Mouse (Mus musculus) heart, embryonic 13.5 days (tissue): ENCODE data around the gene Syndig1. TPM values are rescaled to one million over a fixed set of nuclear protein-coding genes. Genes with fewer than 3 reads are reported as not detected.

Experiments used
- ATAC-seq: fragments of 200-750 bp; cut with Nextera tagmentation; 2 replicates; pipeline ENCODE4 v1.8.0; 2017; ENCODE audit warnings: moderate TSS enrichment; ENCODE audit not compliant: insufficient number of reproducible peaks, low FRiP score, low TSS enrichment; ENCODE audit errors: extremely low read depth
- H3K27ac ChIP-seq: fragments of 300-500 bp; sonication (generic); replicated peaks from 2 replicates; pipeline ENCODE4 v1.5.1; 2015; ENCODE audit warnings: moderate library complexity, mild to moderate bottlenecking, inconsistent platforms
- H3K27me3 ChIP-seq: fragments of 300-500 bp; sonication (generic); replicated peaks from 2 replicates; pipeline ENCODE4 v1.6.1; 2015; ENCODE audit warnings: mild to moderate bottlenecking, inconsistent platforms
- H3K36me3 ChIP-seq: fragments of 300-500 bp; sonication (generic); 2 replicates; pipeline ENCODE4 v1.6.1; 2015; ENCODE audit warnings: mild to moderate bottlenecking, inconsistent platforms
- H3K4me1 ChIP-seq: fragments of 300-500 bp; sonication (generic); 2 replicates; pipeline ENCODE4 v1.6.1; 2015; ENCODE audit warnings: inconsistent platforms
- H3K4me2 ChIP-seq: fragments of 300-500 bp; sonication (generic); 2 replicates; pipeline ENCODE4 v1.6.1; 2015; ENCODE audit warnings: inconsistent platforms, mild to moderate bottlenecking, moderate library complexity
- H3K4me3 ChIP-seq: fragments of 300-500 bp; sonication (generic); 2 replicates; pipeline ENCODE4 v1.5.1; 2015; ENCODE audit warnings: moderate library complexity, mild to moderate bottlenecking, inconsistent platforms
- H3K9ac ChIP-seq: fragments of 300-500 bp; sonication (generic); 2 replicates; pipeline ENCODE4 v1.6.1; 2015; ENCODE audit warnings: inconsistent platforms, mild to moderate bottlenecking, moderate library complexity
- H3K9me3 ChIP-seq: fragments of 300-500 bp; sonication (generic); 2 replicates; pipeline ENCODE4 v1.6.1; 2016; ENCODE audit warnings: inconsistent platforms
- WGBS: fragments of 180-500 bp; shearing (Covaris S2); methylation state at CpG from one replicate; pipeline ENCODE4 v1.1.7; 2015; ENCODE audit warnings: mixed read lengths; 5-methylcytosine and 5-hydroxymethylcytosine counted together
- polyA plus RNA-seq: library from polyadenylated mRNA; unstranded; fragments of >200 nt; fragmentation: Nextera tagmentation; extraction: Ambion mirVana; gene quantifications from 2 replicates; pipeline ENCODE4 v1.2.1, GENCODE M21; 2015

Syndig1 gene
- polyA plus RNA-seq, 1 experiment from 2014 or later = 4.0 TPM

DNA sequence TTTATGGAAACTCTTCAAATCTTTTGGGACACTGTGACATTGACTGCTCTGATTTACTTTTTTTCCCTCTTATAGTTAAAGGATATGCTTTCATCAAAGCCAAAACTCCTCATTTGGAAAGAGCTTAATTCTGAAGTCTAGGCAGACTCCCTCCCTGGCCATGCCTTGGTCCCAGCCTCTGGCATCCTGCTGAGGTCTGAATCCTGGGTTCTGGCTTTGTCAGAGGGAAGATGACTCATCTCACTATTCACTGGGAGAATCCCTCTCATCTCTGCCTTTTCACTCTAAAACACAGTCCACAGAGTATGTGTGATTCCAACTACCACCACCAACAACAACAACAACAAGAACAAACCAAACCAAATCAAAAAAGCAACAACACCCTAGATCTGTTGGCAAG is 58.6 kb downstream of the Syndig1 start:
- H3K36me3 ChIP-seq = no peaks in the 10 kb centered on the region
- no peak overlapping the region for H3K4me2 ChIP-seq
- no peak for ATAC-seq
- H3K27ac ChIP-seq = no peak overlapping the region
- no peaks in the 10 kb centered on the region for H3K27me3 ChIP-seq
- H3K9ac ChIP-seq = no peak overlapping the region
- H3K4me1 ChIP-seq = no peaks in the 10 kb centered on the region
- H3K4me3 ChIP-seq = no peak overlapping the region
- H3K9me3 ChIP-seq = 0 out of 2 replicates have a peak, but pooled peaks cover 3% of the 10 kb centered on the region

DNA sequence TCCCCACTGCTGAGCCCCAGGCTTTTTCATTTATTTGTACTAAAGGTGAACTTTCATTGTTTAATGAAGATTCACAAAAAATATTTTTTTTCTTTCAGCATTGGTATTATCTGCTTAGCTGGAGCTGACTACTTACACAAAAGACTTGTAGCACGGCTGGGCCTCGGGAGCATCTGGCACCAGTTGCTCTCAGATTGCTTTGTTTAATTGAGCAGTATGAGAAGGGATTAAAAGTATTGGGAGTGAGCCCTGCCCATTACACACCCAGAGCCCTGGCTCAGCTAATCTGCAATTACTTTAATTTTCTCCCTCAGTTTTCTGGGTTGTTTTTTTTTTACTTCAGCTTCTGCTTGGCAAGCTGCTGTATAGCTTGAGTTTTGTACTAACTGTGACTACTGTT is 62.6 kb downstream of the Syndig1 start:
- Histone ChIP-seq H3K4me1 (no peaks in the 10 kb centered on the region), H3K27ac (no peak overlapping the region), H3K36me3 (no peaks in the 10 kb centered on the region), H3K4me3 (no peak overlapping the region), H3K27me3 (no peaks in the 10 kb centered on the region), H3K9me3 (no peaks in the 10 kb centered on the region), H3K9ac (no peak overlapping the region), H3K4me2 (no peak overlapping the region)
- no peak for ATAC-seq
- 68% methylated on average over 2 of the region's 2 CpGs for WGBS

DNA sequence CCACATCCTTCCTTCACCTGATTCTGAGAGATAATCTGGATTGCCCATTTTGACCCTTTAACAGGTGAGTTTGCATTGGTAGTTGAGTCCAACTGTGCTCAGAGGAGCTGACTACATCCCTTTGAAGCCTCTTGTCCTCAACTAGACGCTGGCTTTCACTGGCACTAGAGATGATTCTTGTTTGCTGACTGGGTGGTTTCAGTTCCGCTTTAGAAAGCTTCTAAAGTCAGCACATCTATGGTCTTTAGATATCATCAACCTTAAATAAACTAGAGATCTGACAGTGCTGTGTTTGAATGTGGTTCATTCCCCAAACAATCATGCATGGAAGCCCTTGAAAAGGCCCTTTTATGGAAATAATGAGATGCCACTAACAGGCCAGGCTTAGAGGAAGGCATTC is 67.3 kb downstream of the Syndig1 start:
- Histone ChIP-seq H3K4me3 (no peak overlapping the region), H3K9me3 (no peaks in the 10 kb centered on the region), H3K36me3 (no peaks in the 10 kb centered on the region), H3K27ac (no peak overlapping the region), H3K4me2 (no peak overlapping the region), H3K9ac (no peak overlapping the region), H3K4me1 (no peaks in the 10 kb centered on the region), H3K27me3 (no peaks in the 10 kb centered on the region)
- 74% methylated on average over 2 of the region's 2 CpGs for WGBS
- ATAC-seq = no peak

DNA sequence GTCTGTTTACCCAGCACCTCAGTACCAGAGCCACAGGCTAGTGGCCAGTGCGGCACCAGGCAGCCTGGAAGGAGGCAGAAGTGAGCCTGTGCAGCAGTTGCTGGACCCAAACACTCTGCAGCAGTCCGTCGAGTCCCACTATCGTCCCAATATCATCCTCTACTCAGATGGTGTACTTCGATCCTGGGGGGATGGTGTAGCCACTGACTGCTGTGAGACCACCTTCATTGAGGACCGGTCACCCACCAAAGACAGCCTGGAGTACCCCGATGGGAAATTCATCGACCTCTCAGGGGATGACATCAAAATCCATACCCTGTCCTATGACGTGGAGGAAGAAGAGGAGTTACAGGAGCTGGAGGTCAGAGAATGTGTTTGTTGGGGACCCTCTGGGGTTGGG is 70.6 kb downstream of the Syndig1 start:
- Histone ChIP-seq H3K4me2 (no peak overlapping the region), H3K27me3 (no peaks in the 10 kb centered on the region), H3K4me1 (no peaks in the 10 kb centered on the region), H3K9ac (no peak overlapping the region), H3K36me3 (no peaks in the 10 kb centered on the region), H3K4me3 (no peak overlapping the region), H3K27ac (no peak overlapping the region), H3K9me3 (no peaks in the 10 kb centered on the region)
- no peak for ATAC-seq
- 81% methylated on average over 9 of the region's 9 CpGs for WGBS

- no peak overlapping the region for H3K27ac ChIP-seq
- no peaks in the 10 kb centered on the region for H3K27me3 ChIP-seq
- H3K9ac ChIP-seq = no peak overlapping the region
- H3K36me3 ChIP-seq = no peaks in the 10 kb centered on the region
- 60% methylated on average over 1 of the region's 1 CpGs for WGBS
- no peak overlapping the region for H3K4me3 ChIP-seq
- no peaks in the 10 kb centered on the region for H3K9me3 ChIP-seq
- ATAC-seq = no peak
- H3K4me1 ChIP-seq = no peaks in the 10 kb centered on the region
- no peak overlapping the region for H3K4me2 ChIP-seq
Observed at GRCm38 (mm10) chr2:149900606-149901005, 71.6 kb downstream of the Syndig1 start.

- no peaks in the 10 kb centered on the region for H3K9me3 ChIP-seq
- H3K4me3 ChIP-seq = no peak overlapping the region
- H3K4me1 ChIP-seq = no peaks in the 10 kb centered on the region
- 68% methylated on average over 1 of the region's 1 CpGs for WGBS
- H3K4me2 ChIP-seq = no peak overlapping the region
- no peak overlapping the region for H3K27ac ChIP-seq
- H3K36me3 ChIP-seq = no peaks in the 10 kb centered on the region
- H3K9ac ChIP-seq = no peak overlapping the region
- H3K27me3 ChIP-seq = no peaks in the 10 kb centered on the region
- no peak for ATAC-seq
Observed at GRCm38 (mm10) chr2:149904405-149904804, 75.4 kb downstream of the Syndig1 start.

- Histone ChIP-seq H3K9me3 (no peaks in the 10 kb centered on the region), H3K4me1 (no peaks in the 10 kb centered on the region), H3K4me3 (no peak overlapping the region), H3K27ac (no peak overlapping the region), H3K27me3 (no peaks in the 10 kb centered on the region), H3K4me2 (no peak overlapping the region), H3K9ac (no peak overlapping the region), H3K36me3 (no peaks in the 10 kb centered on the region)
- no peak for ATAC-seq
- 73% methylated on average over 3 of the region's 3 CpGs for WGBS
Observed at GRCm38 (mm10) chr2:149906694-149907093, 77.7 kb downstream of the Syndig1 start.

GRCm38 (mm10) chr2:149917162-149917561 is 88.2 kb downstream of the Syndig1 start:
- Histone ChIP-seq H3K4me2 (no peak overlapping the region), H3K4me1 (no peaks in the 10 kb centered on the region), H3K36me3 (no peaks in the 10 kb centered on the region), H3K9ac (no peak overlapping the region), H3K9me3 (no peaks in the 10 kb centered on the region), H3K27me3 (no peaks in the 10 kb centered on the region), H3K4me3 (no peak overlapping the region), H3K27ac (no peak overlapping the region)
- ATAC-seq = no peak
- WGBS = 72% methylated on average over 3 of the region's 3 CpGs

GRCm38 (mm10) chr2:149923561-149923960 is 94.5 kb downstream of the Syndig1 start:
- H3K9me3 ChIP-seq = no peaks in the 10 kb centered on the region
- H3K36me3 ChIP-seq = no peaks in the 10 kb centered on the region
- no peak for ATAC-seq
- WGBS = 42% methylated on average over 2 of the region's 2 CpGs
- H3K4me2 ChIP-seq = no peak overlapping the region
- H3K9ac ChIP-seq = no peak overlapping the region
- no peaks in the 10 kb centered on the region for H3K4me1 ChIP-seq
- no peaks in the 10 kb centered on the region for H3K27me3 ChIP-seq
- no peak overlapping the region for H3K4me3 ChIP-seq
- H3K27ac ChIP-seq = no peak overlapping the region

- ATAC-seq = no peak
- WGBS = 77% methylated on average over 2 of the region's 2 CpGs
- no peaks in the 10 kb centered on the region for H3K36me3 ChIP-seq
- no peak overlapping the region for H3K27ac ChIP-seq
- H3K9me3 ChIP-seq = no peaks in the 10 kb centered on the region
- H3K4me3 ChIP-seq = no peak overlapping the region
- H3K9ac ChIP-seq = no peak overlapping the region
- H3K4me2 ChIP-seq = no peak overlapping the region
- no peaks in the 10 kb centered on the region for H3K27me3 ChIP-seq
- no peaks in the 10 kb centered on the region for H3K4me1 ChIP-seq
Observed at GRCm38 (mm10) chr2:149925911-149926310, 96.9 kb downstream of the Syndig1 start.

DNA sequence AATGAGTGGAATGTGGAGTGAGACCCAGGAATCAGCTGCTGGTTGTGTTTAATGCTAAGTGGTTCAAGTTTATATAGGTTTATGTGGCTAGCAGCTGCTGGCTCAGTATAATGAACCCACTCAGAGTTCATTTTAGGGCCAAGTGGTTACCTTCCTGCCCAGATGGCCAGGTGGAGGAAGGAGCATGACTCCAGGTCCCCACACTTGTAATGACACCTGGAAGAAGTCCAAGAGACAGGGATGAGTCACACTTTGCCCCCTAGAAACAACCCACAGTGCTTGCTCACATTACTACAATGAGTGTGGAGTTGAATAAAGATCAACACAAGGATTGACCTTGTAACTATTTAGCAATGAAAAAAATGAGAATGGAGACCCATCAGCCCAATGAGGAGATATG is 98.0 kb downstream of the Syndig1 start:
- Histone ChIP-seq H3K4me2 (no peak overlapping the region), H3K36me3 (no peaks in the 10 kb centered on the region), H3K9ac (no peak overlapping the region), H3K4me1 (no peaks in the 10 kb centered on the region), H3K9me3 (no peaks in the 10 kb centered on the region), H3K27me3 (no peaks in the 10 kb centered on the region), H3K4me3 (no peak overlapping the region), H3K27ac (no peak overlapping the region)
- no peak for ATAC-seq

- Histone ChIP-seq H3K4me1 (no peaks in the 10 kb centered on the region), H3K36me3 (no peaks in the 10 kb centered on the region), H3K27ac (no peak overlapping the region), H3K27me3 (no peaks in the 10 kb centered on the region), H3K4me2 (no peak overlapping the region), H3K9me3 (no peaks in the 10 kb centered on the region), H3K9ac (no peak overlapping the region), H3K4me3 (no peak overlapping the region)
- ATAC-seq = no peak
- 81% methylated on average over 3 of the region's 3 CpGs for WGBS
Observed at GRCm38 (mm10) chr2:149927481-149927880, 98.5 kb downstream of the Syndig1 start.

GRCm38 (mm10) chr2:149929986-149930385 is 101.0 kb downstream of the Syndig1 start:
- Histone ChIP-seq H3K9me3 (no peaks in the 10 kb centered on the region), H3K36me3 (no peaks in the 10 kb centered on the region), H3K9ac (no peak overlapping the region), H3K4me3 (no peak overlapping the region), H3K4me2 (no peak overlapping the region), H3K27me3 (no peaks in the 10 kb centered on the region), H3K27ac (no peak overlapping the region), H3K4me1 (no peaks in the 10 kb centered on the region)
- no peak for ATAC-seq
- 59% methylated on average over 5 of the region's 5 CpGs for WGBS
